Mouse (Mus musculus): Measurements from ENCODE around the gene Fam84a.

Gene Fam84a

DNA sequence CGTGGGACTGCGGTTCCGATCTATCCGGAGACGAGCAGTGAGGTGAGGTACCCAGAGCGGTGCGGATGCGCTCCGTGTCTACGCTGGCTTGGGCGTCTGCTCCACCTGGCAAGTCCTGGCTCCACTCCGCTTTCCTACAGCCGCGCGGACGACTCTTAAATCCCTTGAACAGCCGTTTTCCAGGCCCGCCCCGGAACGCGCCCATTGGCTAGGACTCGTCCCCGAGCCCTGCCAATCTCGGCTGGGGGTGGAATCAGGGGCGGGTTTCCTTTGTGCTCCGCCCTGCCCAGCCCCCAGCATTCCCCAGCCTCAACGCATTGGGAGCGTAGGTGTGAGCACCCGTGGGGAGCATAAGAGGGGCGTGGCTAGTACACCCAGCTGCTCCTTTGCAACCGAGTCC, at the start of gene Fam84a:
Gene Fam84a, minus strand, starts transcription at position 134 of the 400 bp plus-strand sequence.
- no peak for DNase-seq (ENCODE audit: low spot score)

DNA sequence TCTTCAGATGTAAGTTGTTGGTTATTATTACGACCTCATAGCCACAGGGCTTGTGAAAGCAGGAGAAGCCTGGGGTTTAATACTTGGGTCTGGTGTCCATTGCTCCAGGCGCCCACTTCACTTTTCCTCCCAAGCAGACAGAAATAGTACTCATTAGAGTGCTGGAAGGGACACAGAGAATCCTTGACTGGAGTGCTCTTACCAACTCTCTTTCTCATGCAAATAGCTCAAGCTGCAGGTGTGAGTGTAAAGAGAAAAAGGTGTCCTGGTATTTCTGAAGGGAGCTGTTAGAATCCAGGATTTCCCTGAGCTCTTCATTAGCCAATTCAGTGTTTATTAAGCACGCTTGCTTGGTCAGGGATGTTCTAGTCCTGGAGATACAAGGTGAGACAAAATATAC, 43.6 kb upstream of the Fam84a start:
- DNase-seq (ENCODE audit: low spot score): no peak

DNA sequence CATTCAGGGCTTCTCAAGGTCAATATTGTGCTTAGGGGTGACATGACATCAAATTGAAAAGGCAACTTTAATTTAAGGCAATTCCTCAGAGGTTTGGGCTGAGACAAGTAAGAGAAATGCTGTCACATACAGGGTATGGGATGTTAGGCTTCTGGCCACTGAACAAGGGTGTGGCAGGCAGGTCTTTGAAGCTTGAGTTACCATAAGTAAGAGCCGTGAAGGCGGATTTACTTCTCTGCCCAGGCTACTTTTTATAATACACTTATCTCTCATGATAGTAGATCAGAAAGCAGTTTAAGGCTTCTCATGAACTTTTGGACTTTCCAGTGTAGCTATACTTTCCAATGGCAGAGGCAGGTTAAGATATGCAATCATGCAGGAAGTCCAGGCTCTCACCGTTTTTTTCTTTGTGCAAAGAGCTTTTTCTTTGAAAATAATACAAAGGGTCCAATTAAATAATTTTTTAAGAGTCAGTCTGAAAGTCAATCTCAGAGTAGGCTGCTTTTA, 34.9 kb upstream of the Fam84a start:
- no peak for DNase-seq (ENCODE audit: low spot score)

DNA sequence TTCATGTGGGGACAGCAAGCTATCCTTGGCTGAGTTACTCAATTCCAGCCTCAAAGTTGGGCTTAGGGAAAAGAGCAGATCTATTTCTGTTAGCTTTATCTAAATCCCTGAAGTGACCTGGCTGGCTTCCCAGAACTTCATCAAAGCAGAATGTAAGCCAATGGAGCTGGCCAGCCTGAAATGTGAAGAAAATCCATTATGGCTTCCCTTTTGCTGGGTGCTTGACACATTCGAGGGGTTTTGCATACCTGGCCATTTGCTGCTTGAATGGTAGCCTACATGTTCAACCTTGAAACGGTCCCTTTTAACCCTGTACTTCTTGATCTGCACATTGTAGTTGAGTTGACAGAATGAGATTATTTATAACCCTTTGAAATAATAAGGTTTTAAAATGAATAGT, 13.9 kb upstream of the Fam84a start:
- DNase-seq (ENCODE audit: low spot score): no peak

DNA sequence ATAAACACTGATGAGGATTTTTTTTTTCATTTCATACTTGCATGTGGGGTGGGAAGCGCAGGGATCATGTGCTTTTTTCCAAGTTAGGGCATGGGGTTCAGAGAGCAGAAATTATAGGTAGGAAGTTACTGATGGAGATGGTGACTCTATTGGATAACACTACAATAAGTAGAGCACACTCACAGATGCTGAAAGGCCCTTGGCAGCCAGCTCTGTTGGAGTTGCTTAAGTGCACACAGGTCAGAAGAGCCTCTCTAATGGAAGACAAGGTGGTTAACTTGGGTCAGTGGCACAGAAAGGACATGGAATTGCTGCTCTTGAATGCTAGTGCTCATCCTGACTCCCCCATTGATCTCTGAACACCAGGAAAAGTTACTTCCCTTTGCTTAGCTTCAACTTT, 13.1 kb upstream of the Fam84a start:
- DNase-seq (ENCODE audit: low spot score): no peak

DNA sequence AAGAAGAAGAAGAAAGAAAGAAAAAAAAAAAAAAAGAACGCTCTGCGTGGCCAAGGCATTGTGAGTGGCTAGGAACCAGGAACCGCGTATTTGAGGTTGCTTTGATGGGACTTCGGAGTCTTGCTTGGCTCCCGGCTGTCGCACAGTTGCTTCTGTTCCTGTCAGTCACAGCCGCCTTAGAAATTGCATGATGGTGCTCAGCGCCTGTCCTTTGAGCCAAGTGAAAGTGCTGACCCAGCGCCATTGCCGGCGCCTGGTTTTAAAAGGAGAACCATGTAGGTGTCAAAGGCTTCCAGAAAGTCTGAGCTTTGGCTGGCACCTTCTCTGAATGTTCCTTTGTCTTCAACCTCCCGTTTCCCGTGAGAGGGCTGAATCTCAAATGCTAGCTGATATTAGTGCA, 572 bp upstream of the Fam84a start:
- no peak for DNase-seq (ENCODE audit: low spot score)

DNA sequence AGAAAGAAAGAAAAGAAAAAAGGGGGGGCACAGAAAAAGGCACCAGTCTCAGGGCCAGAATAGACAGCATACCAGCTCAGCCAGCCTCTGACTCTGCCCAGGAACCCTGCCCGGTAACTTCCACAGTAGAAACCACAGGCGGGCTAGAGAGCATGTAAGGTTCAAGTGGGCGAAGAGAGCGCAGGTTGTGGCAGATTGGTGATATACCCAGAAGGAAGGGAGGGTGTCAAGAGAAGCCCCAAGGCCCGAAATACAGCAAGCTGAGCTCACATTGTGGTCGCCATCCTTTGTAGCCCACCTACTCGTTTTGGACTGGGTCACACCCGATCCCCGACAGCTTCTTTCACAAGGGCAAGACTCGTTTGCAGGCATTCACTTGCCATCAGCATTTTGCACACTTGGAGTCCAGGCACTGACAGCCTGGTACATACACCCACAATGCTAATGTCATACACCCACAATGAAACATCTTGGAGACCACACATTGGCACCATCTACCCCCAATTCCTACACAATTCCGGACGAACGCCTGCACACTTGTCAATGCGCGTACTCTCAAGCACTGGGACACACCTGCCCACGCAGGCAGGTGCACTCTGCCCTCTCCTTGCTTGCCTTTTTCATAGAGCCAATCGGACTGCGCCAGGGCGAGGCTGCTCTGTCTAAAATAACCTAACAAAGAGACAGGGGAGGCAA, 770 bp downstream of the Fam84a start:
- no peak for DNase-seq (ENCODE audit: low spot score)

DNA sequence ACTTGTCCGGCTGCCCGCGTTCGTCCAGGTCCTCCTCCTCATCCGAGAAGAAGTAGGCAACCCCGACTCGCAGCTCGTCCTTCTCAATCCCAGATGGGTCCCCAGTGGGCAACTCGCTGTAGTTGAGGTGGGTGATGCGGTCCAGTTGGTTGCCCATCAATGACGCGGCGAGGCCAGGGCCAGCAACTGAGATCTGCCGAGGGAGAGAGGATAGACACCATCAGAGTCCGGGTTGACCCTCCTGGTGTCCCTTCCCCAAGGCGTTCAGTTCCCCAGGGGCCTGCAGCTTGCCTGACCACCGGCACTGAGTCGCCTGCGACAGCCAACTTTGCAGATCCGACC, 1.3 kb downstream of the Fam84a start:
- DNase-seq (ENCODE audit: low spot score): no peak

DNA sequence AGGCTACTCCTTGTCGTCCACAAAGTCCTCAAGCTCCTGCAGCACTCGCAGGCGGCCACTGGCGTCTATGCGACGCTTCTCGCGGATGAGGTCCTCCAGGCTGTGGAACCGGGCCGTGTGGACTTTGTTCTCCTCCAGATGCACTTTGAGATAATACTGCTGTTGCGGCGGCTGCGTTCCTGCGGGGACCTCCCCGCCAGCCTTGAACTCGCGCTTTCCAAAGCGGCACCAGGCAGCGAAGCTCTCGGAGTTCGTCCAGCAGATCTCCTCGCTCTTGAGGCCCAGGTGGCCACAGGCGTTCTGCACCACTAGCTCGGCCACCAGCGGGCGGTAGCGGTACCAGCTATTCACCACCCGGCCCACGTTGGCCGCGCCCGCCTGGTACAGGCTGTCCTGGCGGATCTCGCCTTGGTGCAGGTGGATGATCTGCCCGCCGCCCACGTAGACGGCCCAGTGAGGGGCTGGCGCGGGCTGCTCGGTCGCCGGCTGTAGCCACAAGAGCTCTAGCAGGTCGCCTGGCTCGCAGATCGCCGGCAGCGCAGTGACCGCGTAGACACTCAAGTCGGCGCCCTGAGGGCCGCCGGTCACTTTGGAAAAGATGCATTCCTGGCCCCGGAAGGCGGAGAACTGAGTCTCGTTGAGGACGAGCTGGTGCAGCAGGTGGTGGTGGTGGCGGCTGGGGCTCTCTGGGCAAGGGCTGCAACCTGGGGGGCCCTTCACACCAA, 1.8 kb downstream of the Fam84a start:
- no peak for DNase-seq (ENCODE audit: low spot score)

DNA sequence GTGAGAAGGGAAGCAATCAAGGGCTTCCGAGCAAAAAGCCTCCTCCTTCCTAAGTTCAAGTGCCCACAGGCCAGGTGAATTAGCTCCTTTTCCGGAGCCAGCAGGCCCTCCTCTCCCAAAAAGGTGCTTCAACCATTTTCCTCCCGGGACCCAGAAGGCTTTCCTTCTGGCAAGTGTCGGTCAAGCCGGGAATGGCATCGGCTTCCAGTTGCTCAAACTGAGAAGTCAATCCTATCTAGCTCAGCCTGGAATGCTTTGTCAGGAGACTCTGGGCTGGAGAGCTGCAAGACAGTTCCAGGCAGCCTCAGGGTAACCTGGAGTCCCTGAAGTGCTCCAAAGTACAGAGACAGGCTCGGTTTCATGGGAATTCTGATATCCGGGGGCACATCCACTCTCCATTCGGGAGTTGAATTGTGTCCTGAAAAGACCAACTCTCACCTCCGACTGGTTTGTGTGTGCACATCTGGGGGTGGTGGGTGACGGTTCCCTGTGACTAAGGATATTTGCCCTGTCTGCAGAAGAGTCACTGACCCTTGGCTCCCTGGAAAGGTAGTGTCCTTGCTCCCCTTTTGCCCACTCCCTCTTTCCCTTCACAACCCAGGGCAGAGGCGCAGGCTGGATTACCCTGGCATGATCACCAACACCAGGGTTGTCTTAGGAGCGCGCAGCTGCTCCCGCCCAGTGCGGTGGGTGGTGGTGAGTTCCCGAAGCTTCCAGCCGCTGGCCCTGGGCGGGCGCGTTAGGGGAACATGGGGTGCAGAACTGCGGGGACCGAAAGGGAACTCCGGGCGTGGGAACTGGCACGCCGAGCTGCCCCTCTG, 2.6 kb downstream of the Fam84a start:
- no peak for DNase-seq (ENCODE audit: low spot score)

DNA sequence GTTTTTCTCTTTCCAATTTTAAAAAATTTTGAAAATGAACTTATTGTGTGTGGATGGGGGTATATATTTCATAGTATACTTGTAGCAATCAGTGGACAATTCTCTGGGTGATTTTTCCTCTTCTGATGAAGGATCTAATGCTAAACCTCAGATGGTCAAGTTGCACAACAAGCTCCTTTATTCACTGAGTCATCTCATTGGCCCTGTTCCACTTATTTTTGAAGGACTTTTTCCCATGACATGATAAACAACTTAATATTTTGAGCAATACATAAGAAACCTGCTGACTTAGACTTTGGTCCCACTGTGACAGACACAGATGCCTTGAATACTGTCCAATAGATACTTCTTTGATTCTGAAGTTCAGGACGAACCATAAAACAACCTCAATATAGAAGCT, 14.8 kb downstream of the Fam84a start:
- no peak for DNase-seq (ENCODE audit: low spot score)

DNA sequence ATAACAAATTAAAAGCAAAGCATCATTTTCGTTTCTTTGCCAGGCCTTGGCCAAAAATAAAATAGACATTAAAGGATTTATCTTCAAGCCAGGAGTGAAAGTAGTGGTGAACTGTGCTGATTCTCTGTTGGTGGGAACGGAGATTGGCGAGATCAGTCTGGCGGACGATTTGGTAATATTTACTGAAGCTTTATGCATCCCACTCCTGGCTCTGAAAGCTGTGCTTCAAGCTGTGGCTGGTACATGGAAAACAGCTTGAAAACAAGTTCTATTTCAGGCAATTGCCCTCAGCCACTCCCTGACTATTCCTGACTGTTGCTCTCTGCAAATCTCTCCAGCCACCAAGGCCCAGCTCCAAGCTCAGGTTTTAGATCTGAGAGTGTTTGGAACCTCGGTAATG, 37.1 kb downstream of the Fam84a start:
- no peak for DNase-seq (ENCODE audit: low spot score)

DNA sequence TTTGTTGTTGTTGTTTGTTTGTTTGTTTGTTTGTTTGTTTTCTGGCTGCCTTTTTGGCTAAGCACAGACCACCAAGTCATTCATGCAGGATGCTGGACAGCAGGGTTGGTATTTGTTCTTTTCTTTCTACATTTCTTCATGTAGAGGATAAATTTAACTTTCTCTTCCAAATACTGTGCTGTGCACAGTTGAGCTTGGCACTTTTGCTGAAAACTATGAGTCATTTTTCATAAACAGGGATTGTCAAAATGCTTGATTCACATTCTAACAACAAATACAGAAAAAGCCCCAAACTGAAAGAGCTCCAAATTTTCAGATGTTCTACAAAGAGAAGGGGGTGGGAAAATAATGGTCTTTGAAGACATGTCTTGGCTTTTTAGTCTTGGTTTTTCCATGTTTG, 54.9 kb downstream of the Fam84a start:
- DNase-seq (ENCODE audit: low spot score): no peak

All from spleen, adult 12 weeks (tissue).